Mouse (Mus musculus): ENCODE measurements around the gene Lrrc10. TPM values are rescaled to one million over a fixed set of nuclear protein-coding genes. Genes with fewer than 3 reads are reported as not detected.
"Not testable (repeated sequence)": the region's sequence is repeated elsewhere in the genome, so short reads cannot be mapped to it uniquely, and the experiment has no call there.

Lrrc10 gene
- polyA plus RNA-seq, 1 experiment, result not detected

GRCm38 (mm10) chr10:117033785-117034184, 11.4 kb upstream of the Lrrc10 start:
- H3K27me3 ChIP-seq (ENCODE audit: control insufficient read depth, insufficient read depth, low read length, poor library complexity, severe bottlenecking), result no peaks in the 10 kb centered on the region
- no peaks in the 10 kb centered on the region for H3K36me3 ChIP-seq (ENCODE audit: control insufficient read depth, insufficient read depth, low read length, poor library complexity, severe bottlenecking)
- H3K9ac ChIP-seq (ENCODE audit: low read depth, poor library complexity, severe bottlenecking), result no peak overlapping the region
- no peak overlapping the region for H3K27ac ChIP-seq (ENCODE audit: insufficient read depth, low read length)
- no peaks in the 10 kb centered on the region for H3K9me3 ChIP-seq (replicated peaks; ENCODE audit: control insufficient read depth, insufficient read depth, low read length, poor library complexity, severe bottlenecking)
- H3K4me3 ChIP-seq (ENCODE audit: low read depth, low read length), result no peak overlapping the region
- TF ChIP-seq EP300 (IDR thresholded peaks at IDR 0.05; ENCODE audit: insufficient read depth, low read depth, low read length) (no peak), CTCF (IDR thresholded peaks at IDR 0.05; ENCODE audit: low read depth, low read length) (peak; percentile 79)
- peaks cover 3% of the 10 kb centered on the region for H3K4me1 ChIP-seq (ENCODE audit: control insufficient read depth, insufficient read depth, low read length)

GRCm38 (mm10) chr10:117040355-117040754, 4.8 kb upstream of the Lrrc10 start:
- Histone ChIP-seq H3K9me3 (replicated peaks; ENCODE audit: control insufficient read depth, insufficient read depth, low read length, poor library complexity, severe bottlenecking) (no peaks in the 10 kb centered on the region), H3K27ac (ENCODE audit: insufficient read depth, low read length) (no peak overlapping the region), H3K4me3 (ENCODE audit: low read depth, low read length) (no peak overlapping the region), H3K4me1 (ENCODE audit: control insufficient read depth, insufficient read depth, low read length) (peaks cover 3% of the 10 kb centered on the region), H3K9ac (ENCODE audit: low read depth, poor library complexity, severe bottlenecking) (no peak overlapping the region), H3K27me3 (ENCODE audit: control insufficient read depth, insufficient read depth, low read length, poor library complexity, severe bottlenecking) (no peaks in the 10 kb centered on the region), H3K36me3 (ENCODE audit: control insufficient read depth, insufficient read depth, low read length, poor library complexity, severe bottlenecking) (no peaks in the 10 kb centered on the region)
- TF ChIP-seq EP300 (IDR thresholded peaks at IDR 0.05; ENCODE audit: insufficient read depth, low read depth, low read length), result no peak
- no peak for TF ChIP-seq CTCF (IDR thresholded peaks at IDR 0.05; ENCODE audit: low read depth, low read length)
- TF ChIP-seq POLR2A (IDR thresholded peaks at IDR 0.05; ENCODE audit: insufficient read depth, low read length), result no peak

DNA sequence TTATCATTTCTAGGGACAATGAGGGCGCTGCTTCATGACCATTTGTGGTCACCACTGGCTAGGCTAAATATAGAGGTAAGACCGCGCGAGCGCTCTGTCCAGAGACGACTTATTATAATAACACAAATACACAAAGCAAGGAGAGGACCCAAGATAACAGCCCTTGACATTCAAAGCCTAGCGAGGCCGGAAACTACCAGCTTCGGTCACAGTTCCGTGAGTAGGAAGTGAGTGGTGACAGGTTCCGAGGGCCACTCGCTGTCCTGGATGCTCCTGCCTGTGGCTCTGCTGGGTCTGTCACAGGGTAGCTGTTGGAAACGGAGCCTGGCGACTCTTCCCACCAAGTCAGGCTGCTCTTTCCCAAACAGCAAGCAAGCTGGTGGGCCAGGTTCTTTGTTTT, 2.8 kb upstream of the Lrrc10 start:
- Histone ChIP-seq H3K4me1 (ENCODE audit: control insufficient read depth, insufficient read depth, low read length) (no peaks in the 10 kb centered on the region), H3K9me3 (replicated peaks; ENCODE audit: control insufficient read depth, insufficient read depth, low read length, poor library complexity, severe bottlenecking) (no peaks in the 10 kb centered on the region), H3K27me3 (ENCODE audit: control insufficient read depth, insufficient read depth, low read length, poor library complexity, severe bottlenecking) (no peaks in the 10 kb centered on the region), H3K36me3 (ENCODE audit: control insufficient read depth, insufficient read depth, low read length, poor library complexity, severe bottlenecking) (no peaks in the 10 kb centered on the region), H3K27ac (ENCODE audit: insufficient read depth, low read length) (no peak overlapping the region), H3K4me3 (ENCODE audit: low read depth, low read length) (no peak overlapping the region), H3K9ac (ENCODE audit: low read depth, poor library complexity, severe bottlenecking) (no peak overlapping the region)
- TF ChIP-seq POLR2A (IDR thresholded peaks at IDR 0.05; ENCODE audit: insufficient read depth, low read length) (no peak), EP300 (IDR thresholded peaks at IDR 0.05; ENCODE audit: insufficient read depth, low read depth, low read length) (no peak), CTCF (IDR thresholded peaks at IDR 0.05; ENCODE audit: low read depth, low read length) (no peak)

DNA sequence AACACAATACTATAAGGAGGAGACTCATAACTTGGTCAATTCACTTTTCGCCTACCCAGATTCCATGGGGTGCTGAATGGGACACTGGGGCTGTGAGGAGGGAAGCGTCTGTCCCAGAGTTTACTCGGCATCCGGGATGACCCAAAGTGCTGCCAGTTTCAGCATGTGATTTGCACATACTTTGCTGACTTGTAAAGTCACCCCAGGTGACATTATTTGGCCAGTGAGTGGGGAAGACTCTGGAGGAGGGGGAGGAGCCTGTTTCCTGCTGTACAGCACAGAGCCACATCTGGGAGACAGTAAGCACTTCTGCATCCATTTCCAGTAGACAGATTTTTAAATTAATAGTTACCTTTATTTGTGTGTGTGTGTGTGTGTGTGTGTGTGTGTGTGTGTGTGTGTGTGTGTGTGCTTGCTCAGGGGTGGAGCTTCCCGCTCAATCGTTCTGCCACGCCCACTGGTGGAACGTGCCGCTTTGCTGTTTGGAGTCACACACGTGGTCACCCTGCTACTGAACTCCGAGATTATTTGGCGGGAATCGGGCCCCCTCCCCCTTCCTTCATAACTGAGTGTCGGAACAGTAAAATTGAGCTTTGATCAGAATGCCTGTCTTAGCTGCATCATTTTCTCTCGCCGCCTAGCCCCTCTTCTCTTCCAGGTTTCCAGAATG, 1.5 kb upstream of the Lrrc10 start:
- not testable (repeated sequence) for H3K4me1 ChIP-seq (ENCODE audit: control insufficient read depth, insufficient read depth, low read length); H3K27ac ChIP-seq (ENCODE audit: insufficient read depth, low read length); H3K36me3 ChIP-seq (ENCODE audit: control insufficient read depth, insufficient read depth, low read length, poor library complexity, severe bottlenecking); H3K27me3 ChIP-seq (ENCODE audit: control insufficient read depth, insufficient read depth, low read length, poor library complexity, severe bottlenecking); H3K9me3 ChIP-seq (replicated peaks; ENCODE audit: control insufficient read depth, insufficient read depth, low read length, poor library complexity, severe bottlenecking)
- 0 out of 2 replicates have a peak overlapping the region, but pooled peaks have one; percentile 2 for H3K4me3 ChIP-seq (ENCODE audit: low read depth, low read length)
- peak overlapping the region; percentile 2; the same call in 1 of the 2 replicates for H3K9ac ChIP-seq (ENCODE audit: low read depth, poor library complexity, severe bottlenecking)

DNA sequence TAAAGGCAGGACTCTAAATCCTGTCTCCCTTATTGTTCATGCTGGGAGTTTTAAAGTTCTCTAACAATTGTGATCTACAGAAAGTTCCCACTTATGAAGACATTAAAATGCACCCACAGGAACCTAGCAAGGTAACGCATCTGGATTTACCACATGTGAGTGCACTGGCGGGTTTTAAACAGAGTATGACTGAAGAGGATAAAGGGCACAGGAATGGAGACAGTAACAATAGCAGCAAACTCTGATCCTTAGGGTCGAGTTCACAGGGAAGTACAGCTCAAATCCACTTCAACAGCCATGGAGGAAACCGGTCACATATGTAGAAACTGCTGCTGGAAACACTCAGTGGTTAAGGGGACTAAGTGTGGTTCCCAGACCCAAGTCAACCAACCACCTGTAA, 4.1 kb downstream of the Lrrc10 start:
- Histone ChIP-seq H3K4me1 (ENCODE audit: control insufficient read depth, insufficient read depth, low read length) (no peaks in the 10 kb centered on the region), H3K9me3 (replicated peaks; ENCODE audit: control insufficient read depth, insufficient read depth, low read length, poor library complexity, severe bottlenecking) (no peaks in the 10 kb centered on the region), H3K27ac (ENCODE audit: insufficient read depth, low read length) (no peak overlapping the region), H3K4me3 (ENCODE audit: low read depth, low read length) (no peak overlapping the region), H3K36me3 (ENCODE audit: control insufficient read depth, insufficient read depth, low read length, poor library complexity, severe bottlenecking) (peaks cover 50% of the 10 kb centered on the region), H3K9ac (ENCODE audit: low read depth, poor library complexity, severe bottlenecking) (no peak overlapping the region), H3K27me3 (ENCODE audit: control insufficient read depth, insufficient read depth, low read length, poor library complexity, severe bottlenecking) (no peaks in the 10 kb centered on the region)
- no peak for TF ChIP-seq POLR2A (IDR thresholded peaks at IDR 0.05; ENCODE audit: insufficient read depth, low read length)
- no peak for TF ChIP-seq CTCF (IDR thresholded peaks at IDR 0.05; ENCODE audit: low read depth, low read length)
- TF ChIP-seq EP300 (IDR thresholded peaks at IDR 0.05; ENCODE audit: insufficient read depth, low read depth, low read length), result no peak

DNA sequence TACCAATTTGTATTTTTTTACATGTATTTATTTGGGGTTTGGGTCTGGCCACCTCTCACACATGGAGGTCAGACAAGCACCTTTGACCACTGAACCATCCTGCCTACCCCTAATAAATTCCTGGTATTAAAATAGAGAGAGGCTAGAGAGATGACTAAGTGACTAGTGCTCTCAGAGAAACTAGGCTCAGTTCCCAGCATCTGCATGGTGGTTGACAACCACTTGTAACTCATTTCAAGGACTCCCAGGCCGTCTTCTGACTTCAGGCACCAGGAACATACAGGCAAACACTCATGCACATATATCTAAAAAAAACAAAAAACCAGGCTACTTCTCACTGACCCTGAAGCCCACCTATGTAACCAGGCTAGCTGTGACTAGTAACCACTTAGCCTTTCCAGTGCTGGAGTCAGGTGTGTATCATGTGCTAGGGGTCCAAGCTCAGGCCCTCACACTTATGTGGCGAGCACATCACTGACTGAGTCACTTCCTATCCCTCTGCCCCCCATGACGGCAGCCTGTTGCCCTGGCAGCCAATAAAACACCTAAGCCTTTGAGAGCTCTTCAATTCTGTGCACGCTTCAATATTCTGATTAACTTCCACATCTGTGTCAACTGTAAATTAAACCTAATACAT, 4.9 kb downstream of the Lrrc10 start:
- Histone ChIP-seq H3K27me3 (ENCODE audit: control insufficient read depth, insufficient read depth, low read length, poor library complexity, severe bottlenecking) (no peaks in the 10 kb centered on the region), H3K4me1 (ENCODE audit: control insufficient read depth, insufficient read depth, low read length) (no peaks in the 10 kb centered on the region), H3K27ac (ENCODE audit: insufficient read depth, low read length) (no peak overlapping the region), H3K36me3 (ENCODE audit: control insufficient read depth, insufficient read depth, low read length, poor library complexity, severe bottlenecking) (peaks cover 56% of the 10 kb centered on the region), H3K4me3 (ENCODE audit: low read depth, low read length) (no peak overlapping the region), H3K9me3 (replicated peaks; ENCODE audit: control insufficient read depth, insufficient read depth, low read length, poor library complexity, severe bottlenecking) (no peaks in the 10 kb centered on the region), H3K9ac (ENCODE audit: low read depth, poor library complexity, severe bottlenecking) (no peak overlapping the region)
- TF ChIP-seq EP300 (IDR thresholded peaks at IDR 0.05; ENCODE audit: insufficient read depth, low read depth, low read length), result no peak
- no peak for TF ChIP-seq POLR2A (IDR thresholded peaks at IDR 0.05; ENCODE audit: insufficient read depth, low read length)
- no peak for TF ChIP-seq CTCF (IDR thresholded peaks at IDR 0.05; ENCODE audit: low read depth, low read length)

Measured in ES-Bruce4 (cell line).